Mouse (Mus musculus) liver, adult 2 months (tissue): Measurements from ENCODE around the gene Hpn. TPM values are rescaled to one million over a fixed set of nuclear protein-coding genes. Genes with fewer than 3 reads are reported as not detected.

Experiments
- DNase-seq: peaks from one replicate; pipeline ENCODE4 v3.0.0-alpha.2; 2011; ENCODE audit warnings: low read depth, low spot score; ENCODE audit errors: extremely low read depth
- H3K27ac ChIP-seq: fragments of 200-500 bp; replicated peaks from 2 replicates; pipeline ENCODE4 v1.5.1; 2012; ENCODE audit warnings: low read depth, mild to moderate bottlenecking, control low read depth, inconsistent platforms, low read length; ENCODE audit not compliant: insufficient read depth
- H3K27me3 ChIP-seq: fragments of 200-500 bp; 2 replicates; pipeline ENCODE4 v1.6.1; 2012; ENCODE audit warnings: mild to moderate bottlenecking, moderate library complexity, low read length, inconsistent platforms; ENCODE audit not compliant: control insufficient read depth, insufficient read depth
- H3K36me3 ChIP-seq: fragments of 200-500 bp; 2 replicates; pipeline ENCODE4 v1.6.1; 2012; ENCODE audit warnings: low read length, inconsistent platforms; ENCODE audit not compliant: control insufficient read depth, insufficient read depth
- H3K4me1 ChIP-seq: fragments of 200-500 bp; 2 replicates; pipeline ENCODE4 v1.6.1; 2011; ENCODE audit warnings: low read length; ENCODE audit not compliant: control insufficient read depth, insufficient read depth
- H3K4me3 ChIP-seq: fragments of 200-500 bp; 2 replicates; pipeline ENCODE4 v1.5.1; 2011; ENCODE audit warnings: low read depth, mild to moderate bottlenecking, control low read depth, low read length, moderate library complexity; ENCODE audit not compliant: insufficient read depth
- H3K79me2 ChIP-seq: fragments of 200-500 bp; 2 replicates; pipeline ENCODE4 v1.6.1; 2012; ENCODE audit warnings: inconsistent platforms, mild to moderate bottlenecking, low read length, moderate library complexity; ENCODE audit not compliant: control insufficient read depth, insufficient read depth
- H3K9ac ChIP-seq: fragments of 200-500 bp; 2 replicates; pipeline ENCODE4 v1.6.1; 2012; ENCODE audit warnings: low read depth, mild to moderate bottlenecking, control low read depth, inconsistent platforms, low read length
- CTCF ChIP-seq: fragments of 200-500 bp; IDR thresholded peaks from 2 replicates; pipeline ENCODE4 v1.5.1; 2011; ENCODE audit warnings: low read depth, low read length, control low read depth
- POLR2A ChIP-seq: fragments of 200-500 bp; IDR thresholded peaks from 2 replicates; pipeline ENCODE4 v1.6.1; 2011; ENCODE audit warnings: low read length, control low read depth; ENCODE audit not compliant: insufficient read depth; ENCODE audit errors: extremely low read depth
- WGBS: fragments of 180-500 bp; shearing (Covaris S2); methylation state at CpG from one replicate; pipeline ENCODE4 v1.1.7; 2018; 5-methylcytosine and 5-hydroxymethylcytosine counted together
- polyA plus RNA-seq: library from polyadenylated mRNA; depleted of rRNA; stranded (reverse); fragments of >200 nt; gene quantifications from 2 replicates; pipeline ENCODE4 v1.2.3, GENCODE M21; 2012
- total RNA-seq: library from RNA; depleted of rRNA; stranded (reverse); fragments of >200 nt; gene quantifications from 2 replicates; pipeline ENCODE4 v1.2.3, GENCODE M21; 2014

Hpn gene
- total and polyA plus RNA-seq, 2 experiments, result 282 to 883 TPM

- no peak overlapping the region for H3K9ac ChIP-seq
- WGBS, result 62% methylated on average over 5 of the region's 5 CpGs
- no peaks in the 10 kb centered on the region for H3K27me3 ChIP-seq
- no peaks in the 10 kb centered on the region for H3K4me1 ChIP-seq
- H3K27ac ChIP-seq, result no peak overlapping the region
- no peaks in the 10 kb centered on the region for H3K36me3 ChIP-seq
- no peak for DNase-seq
- TF ChIP-seq CTCF (no peak), POLR2A (no peak)
- H3K79me2 ChIP-seq, result no peaks in the 10 kb centered on the region
- H3K4me3 ChIP-seq, result no peak overlapping the region
Measured at GRCm38 (mm10) chr7:31160763-31161162, 45.7 kb upstream of the Hpn start.

- DNase-seq, result peak; percentile 42
Measured at GRCm38 (mm10) chr7:31156034-31156928, 41.2 kb upstream of the Hpn start.

GRCm38 (mm10) chr7:31155296-31156033 is 40.4 kb upstream of the Hpn start, which contains the start of gene Gramd1a:
TSS of gene Gramd1a (minus strand) at chr7:31155896.
- Histone ChIP-seq H3K9ac (0 out of 2 replicates have a peak within 1 kb of the TSS, but pooled peaks have one; percentile 8), H3K4me3 (no peak within 1 kb of the TSS)

More at GRCm38 (mm10) chr7:31156034-31156928, 41.2 kb upstream of the Hpn start:
- H3K27ac ChIP-seq, result peak overlapping the region; percentile 53; the same call in 1 of the 2 replicates
- no peaks in the 10 kb centered on the region for H3K36me3 ChIP-seq
- 0 out of 2 replicates have a peak overlapping the region, but pooled peaks have one; percentile 8 for H3K9ac ChIP-seq
- H3K4me3 ChIP-seq, result no peak overlapping the region
- no peaks in the 10 kb centered on the region for H3K27me3 ChIP-seq
- 49% methylated on average over 19 of the region's 19 CpGs for WGBS
- H3K79me2 ChIP-seq, result no peaks in the 10 kb centered on the region
- peaks cover 3% of the 10 kb centered on the region; the same call in 1 of the 2 replicates for H3K4me1 ChIP-seq
- TF ChIP-seq CTCF (peak; percentile 40; the same call in 1 of the 2 replicates), POLR2A (no peak)

GRCm38 (mm10) chr7:31153536-31154320 is 38.6 kb upstream of the Hpn start:
- Histone ChIP-seq H3K27me3 (no peaks in the 10 kb centered on the region), H3K79me2 (peaks cover 7% of the 10 kb centered on the region; the same call in 1 of the 2 replicates), H3K4me1 (peaks cover 13% of the 10 kb centered on the region), H3K4me3 (no peak overlapping the region), H3K27ac (no peak overlapping the region), H3K36me3 (no peaks in the 10 kb centered on the region), H3K9ac (no peak overlapping the region)
- no peak for TF ChIP-seq CTCF
- no peak for TF ChIP-seq POLR2A
- no peak for DNase-seq
- 90% methylated on average over 6 of the region's 6 CpGs for WGBS

More at GRCm38 (mm10) chr7:31155296-31156033, 40.4 kb upstream of the Hpn start, which contains the start of gene Gramd1a:
- no peaks in the 10 kb centered on the region for H3K27me3 ChIP-seq
- peaks cover 3% of the 10 kb centered on the region; the same call in 1 of the 2 replicates for H3K79me2 ChIP-seq
- no peak for DNase-seq
- H3K27ac ChIP-seq, result peak within 1 kb of the TSS; percentile 53
- WGBS, result 63% methylated on average over 5 of the region's 5 CpGs
- H3K36me3 ChIP-seq, result no peaks in the 10 kb centered on the region
- TF ChIP-seq POLR2A, result no peak
- TF ChIP-seq CTCF, result no peak
- peaks cover 3% of the 10 kb centered on the region; the same call in 1 of the 2 replicates for H3K4me1 ChIP-seq
